Mouse (Mus musculus) testis, adult 2 months (tissue): ENCODE measurements around the gene Fbxo2. TPM values are rescaled to one million over a fixed set of nuclear protein-coding genes. Genes with fewer than 3 reads are reported as not detected.
"Not testable (repeated sequence)": the region's sequence is repeated elsewhere in the genome, so short reads cannot be mapped to it uniquely, and the experiment has no call there.

Experiments
- H3K27ac ChIP-seq: fragments of 200-500 bp; 2 replicates; pipeline ENCODE4 v1.5.1; 2012; ENCODE audit warnings: low read depth, low read length; ENCODE audit not compliant: control insufficient read depth, insufficient read depth
- H3K27me3 ChIP-seq: fragments of 200-500 bp; 2 replicates; pipeline ENCODE4 v1.6.1; 2012; ENCODE audit warnings: mild to moderate bottlenecking, low read length, moderate library complexity; ENCODE audit not compliant: control insufficient read depth, insufficient read depth
- H3K36me3 ChIP-seq: fragments of 200-500 bp; 2 replicates; pipeline ENCODE4 v1.6.1; 2012; ENCODE audit warnings: mild to moderate bottlenecking, low read length; ENCODE audit not compliant: control insufficient read depth, insufficient read depth
- H3K4me1 ChIP-seq: fragments of 200-500 bp; 2 replicates; pipeline ENCODE4 v1.6.1; 2012; ENCODE audit warnings: low read length; ENCODE audit not compliant: control insufficient read depth, insufficient read depth
- H3K4me3 ChIP-seq: fragments of 200-500 bp; 2 replicates; pipeline ENCODE4 v1.5.1; 2012; ENCODE audit warnings: low read depth, mild to moderate bottlenecking, low read length, moderate library complexity, mixed read lengths; ENCODE audit not compliant: control insufficient read depth
- CTCF ChIP-seq: fragments of 200-500 bp; IDR thresholded peaks from 2 replicates; pipeline ENCODE4 v1.5.1; 2012; ENCODE audit warnings: low read depth, mild to moderate bottlenecking, inconsistent platforms, low read length, moderate library complexity; ENCODE audit not compliant: control insufficient read depth, insufficient read depth, insufficient replicate concordance
- POLR2A ChIP-seq: fragments of 200-500 bp; IDR thresholded peaks from 2 replicates; pipeline ENCODE4 v1.6.1; 2012; ENCODE audit warnings: low read depth, mild to moderate bottlenecking, inconsistent platforms, low read length, moderate library complexity; ENCODE audit not compliant: control insufficient read depth
- polyA plus RNA-seq: library from polyadenylated mRNA; depleted of rRNA; stranded (reverse); fragments of >200 nt; gene quantifications from 2 replicates; pipeline ENCODE4 v1.2.3, GENCODE M21; 2012

The Fbxo2 gene
- polyA plus RNA-seq, 1 experiment, result 41.2 TPM

- no peak overlapping the region for H3K4me3 ChIP-seq
- TF ChIP-seq CTCF (no peak), POLR2A (no peak)
- H3K36me3 ChIP-seq, result no peaks in the 10 kb centered on the region
- H3K27me3 ChIP-seq, result no peaks in the 10 kb centered on the region
- peaks cover 5% of the 10 kb centered on the region for H3K4me1 ChIP-seq
- no peak overlapping the region for H3K27ac ChIP-seq
Measured at GRCm38 (mm10) chr4:148181483-148181882, 21.1 kb downstream of the Fbxo2 start.

GRCm38 (mm10) chr4:148182363-148182762 is 21.9 kb downstream of the Fbxo2 start:
- peak overlapping the region; percentile 22; the same call in 1 of the 2 replicates for H3K4me3 ChIP-seq
- H3K36me3 ChIP-seq, result no peaks in the 10 kb centered on the region
- peaks cover 5% of the 10 kb centered on the region for H3K4me1 ChIP-seq
- no peak for TF ChIP-seq POLR2A
- TF ChIP-seq CTCF, result no peak
- H3K27ac ChIP-seq, result no peak overlapping the region
- no peaks in the 10 kb centered on the region for H3K27me3 ChIP-seq

- no peak overlapping the region for H3K27ac ChIP-seq
- H3K4me1 ChIP-seq, result peaks cover 5% of the 10 kb centered on the region
- H3K36me3 ChIP-seq, result no peaks in the 10 kb centered on the region
- no peaks in the 10 kb centered on the region for H3K27me3 ChIP-seq
- H3K4me3 ChIP-seq, result no peak overlapping the region
- no peak for TF ChIP-seq CTCF
- no peak for TF ChIP-seq POLR2A
Measured at GRCm38 (mm10) chr4:148184564-148184963, 24.1 kb downstream of the Fbxo2 start.

- H3K36me3 ChIP-seq, result no peaks in the 10 kb centered on the region
- TF ChIP-seq POLR2A (no peak), CTCF (peak; percentile 88; the same call in 1 of the 2 replicates)
- H3K4me3 ChIP-seq, result no peak overlapping the region
- H3K27ac ChIP-seq, result no peak overlapping the region
- H3K4me1 ChIP-seq, result peaks cover 5% of the 10 kb centered on the region
- no peaks in the 10 kb centered on the region for H3K27me3 ChIP-seq
Measured at GRCm38 (mm10) chr4:148185819-148186218, 25.4 kb downstream of the Fbxo2 start.

- not testable (repeated sequence) for H3K4me1 ChIP-seq, H3K4me3 ChIP-seq, H3K36me3 ChIP-seq, H3K27ac ChIP-seq, H3K27me3 ChIP-seq
Measured at GRCm38 (mm10) chr4:148188767-148189166, 28.3 kb downstream of the Fbxo2 start.

GRCm38 (mm10) chr4:148192707-148193245 is 32.4 kb downstream of the Fbxo2 start:
- H3K4me3 ChIP-seq, result peak overlapping the region; percentile 25
- no peaks in the 10 kb centered on the region for H3K27me3 ChIP-seq
- no peaks in the 10 kb centered on the region for H3K36me3 ChIP-seq
- no peak overlapping the region for H3K27ac ChIP-seq
- peaks cover 5% of the 10 kb centered on the region; the same call in 1 of the 2 replicates for H3K4me1 ChIP-seq
- TF ChIP-seq CTCF, result no peak
- TF ChIP-seq POLR2A, result no peak

GRCm38 (mm10) chr4:148194400-148194799 is 34.0 kb downstream of the Fbxo2 start:
- H3K27me3 ChIP-seq, result no peaks in the 10 kb centered on the region
- H3K4me1 ChIP-seq, result peaks cover 5% of the 10 kb centered on the region; the same call in 1 of the 2 replicates
- TF ChIP-seq CTCF (no peak), POLR2A (no peak)

GRCm38 (mm10) chr4:148198721-148199120 is 38.3 kb downstream of the Fbxo2 start:
- H3K27ac ChIP-seq, result no peak overlapping the region
- TF ChIP-seq POLR2A (no peak), CTCF (no peak)
- no peak overlapping the region for H3K4me3 ChIP-seq
- H3K4me1 ChIP-seq, result no peaks in the 10 kb centered on the region
- H3K27me3 ChIP-seq, result no peaks in the 10 kb centered on the region
- no peaks in the 10 kb centered on the region for H3K36me3 ChIP-seq

More at GRCm38 (mm10) chr4:148194400-148194799, 34.0 kb downstream of the Fbxo2 start:
- H3K4me3 ChIP-seq, result no peak overlapping the region
- H3K27ac ChIP-seq, result no peak overlapping the region
- no peaks in the 10 kb centered on the region for H3K36me3 ChIP-seq
